Mouse (Mus musculus) T-helper 1 cell (primary cell): Measurements from ENCODE around the gene Wdr5b.
"Not testable (repeated sequence)": the region's sequence is repeated elsewhere in the genome, so short reads cannot be mapped to it uniquely, and the experiment has no call there.

Source experiments
- in situ Hi-C: fragments of 300-600 bp; cut with MboI, MseI; formaldehyde crosslinking; loops from one replicate; pipeline ENCODE4 v1.15.1; 2025; ENCODE audit warnings: high pct_unique_total_duplicates

Gene Wdr5b

DNA sequence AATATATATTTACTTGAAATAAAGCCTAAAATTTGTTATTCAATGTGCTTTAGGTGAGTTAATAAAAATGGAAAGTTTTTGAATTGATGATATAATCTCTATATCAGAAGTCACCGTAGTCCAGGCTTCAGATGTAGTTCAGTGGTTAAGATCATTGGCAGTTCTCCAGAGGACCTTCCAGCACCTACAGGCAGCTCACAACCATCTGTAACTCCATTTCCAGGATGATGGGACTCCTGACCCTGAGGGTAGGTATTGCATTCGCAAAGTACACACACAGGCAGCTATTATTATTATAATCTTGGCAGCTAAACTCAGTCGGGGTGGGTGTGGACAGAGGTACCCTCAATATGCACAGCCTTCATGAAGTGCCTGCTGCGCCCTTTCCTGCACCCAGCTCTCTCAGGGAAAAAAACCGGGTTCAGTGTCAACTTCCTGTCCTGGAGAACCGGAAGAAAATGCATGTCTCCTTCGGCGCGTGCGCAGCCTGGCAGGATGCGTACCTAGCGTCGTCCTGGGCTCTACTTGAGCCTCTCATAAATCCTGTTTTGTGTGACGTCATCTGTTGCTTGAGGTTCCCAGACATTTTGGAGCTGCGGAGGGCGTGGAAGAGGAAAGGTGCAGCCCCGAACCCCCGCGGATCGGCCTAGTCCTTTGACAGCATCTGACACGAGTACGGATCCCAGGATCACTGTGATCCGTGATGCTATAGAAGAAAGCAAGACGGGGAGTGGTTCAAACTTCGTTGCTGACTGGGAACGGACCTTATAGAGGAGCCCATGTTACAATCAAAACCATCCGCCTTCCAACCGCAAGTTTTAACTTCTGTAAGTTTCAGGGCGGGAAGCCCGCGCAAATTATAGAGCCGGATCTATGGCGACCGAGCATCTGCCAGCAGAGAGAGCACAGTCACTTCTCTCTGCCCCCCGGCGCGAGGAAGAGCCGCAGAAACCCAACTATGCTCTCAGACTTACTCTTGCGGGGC, at the start of gene Wdr5b:
Gene Wdr5b, plus strand, starts transcription at position 551 of the 985 bp plus-strand sequence.
- in situ Hi-C loops, result no loop called here

DNA sequence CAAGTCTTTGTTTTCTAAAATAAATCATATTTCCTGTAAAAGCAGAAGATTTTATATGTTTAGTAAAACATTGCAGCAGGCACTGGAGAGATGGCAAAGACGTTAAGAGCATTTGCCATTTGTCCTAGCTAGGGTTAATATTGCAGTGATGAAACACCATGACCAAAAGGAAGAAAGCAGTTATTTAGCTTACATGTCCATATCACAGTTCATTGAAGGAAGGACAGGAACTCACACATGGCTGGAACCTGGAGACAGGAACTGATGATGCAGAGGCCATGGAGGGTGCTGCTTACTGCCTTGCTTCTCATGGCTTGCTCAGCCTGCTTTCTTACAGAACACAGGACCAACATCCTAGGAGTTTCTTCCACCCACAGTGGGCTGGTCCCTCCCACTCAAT, 48.6 kb upstream of the Wdr5b start:
- in situ Hi-C loops, result no loop called here

DNA sequence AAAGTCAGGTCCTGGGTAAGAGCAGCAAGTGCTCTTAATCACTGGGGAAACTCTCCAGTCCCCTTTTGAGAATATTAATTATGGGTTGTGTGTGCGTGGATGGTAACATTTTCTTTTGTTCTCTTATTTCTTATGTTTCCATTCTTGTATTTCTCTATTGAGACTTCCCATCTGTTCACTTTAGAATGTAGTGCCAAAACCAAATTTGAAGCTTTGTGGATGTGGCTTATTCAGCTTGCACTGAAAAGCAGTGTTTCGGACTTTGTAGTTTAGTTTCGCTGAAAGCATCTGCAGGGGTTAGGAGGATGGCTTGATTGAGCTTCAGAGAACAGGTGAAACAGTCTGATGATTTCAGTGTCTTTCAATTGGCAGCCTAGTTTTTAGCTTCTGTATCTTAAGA, 47.7 kb upstream of the Wdr5b start:
- in situ Hi-C loops, result no loop called here

DNA sequence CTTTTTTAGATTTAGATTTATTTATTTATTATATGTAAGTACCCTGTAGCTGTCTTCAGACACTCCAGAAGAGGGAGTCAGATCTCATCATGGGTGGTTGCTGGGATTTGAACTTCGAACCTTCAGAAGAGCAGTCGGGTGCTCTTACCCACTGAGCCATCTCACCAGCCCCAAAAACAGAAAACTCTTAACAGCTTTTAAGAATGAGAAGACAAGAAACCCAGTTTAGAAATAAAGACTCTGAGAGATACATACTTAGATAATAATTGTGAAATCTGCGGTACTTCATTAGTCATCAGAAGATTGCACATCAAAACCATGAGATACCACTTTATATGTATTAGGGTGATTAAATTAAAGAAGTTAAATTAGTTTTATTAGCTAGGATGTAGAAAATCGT, 42.1 kb upstream of the Wdr5b start:
- in situ Hi-C loops, result not testable (repeated sequence)

DNA sequence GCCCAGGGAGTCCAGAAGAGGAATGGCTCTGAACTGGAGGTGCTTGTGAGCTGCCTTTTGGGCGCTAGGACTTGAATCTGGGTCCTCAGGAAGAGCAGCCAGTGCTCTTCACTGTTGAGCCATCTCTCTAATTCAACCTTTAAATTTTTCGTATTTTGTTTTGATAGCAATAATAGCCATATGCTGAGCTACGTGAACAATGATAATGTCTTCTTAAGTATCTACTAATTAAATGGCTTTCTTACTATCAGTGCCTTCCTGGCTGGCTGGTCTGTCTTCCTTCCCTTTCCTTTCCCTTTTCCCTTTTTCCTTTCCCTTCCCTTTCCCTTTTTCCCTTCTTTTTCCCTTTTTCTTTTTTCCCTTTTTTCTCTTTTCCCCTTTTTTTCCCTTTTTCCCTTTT, 32.6 kb upstream of the Wdr5b start:
- in situ Hi-C loops, result no loop called here

DNA sequence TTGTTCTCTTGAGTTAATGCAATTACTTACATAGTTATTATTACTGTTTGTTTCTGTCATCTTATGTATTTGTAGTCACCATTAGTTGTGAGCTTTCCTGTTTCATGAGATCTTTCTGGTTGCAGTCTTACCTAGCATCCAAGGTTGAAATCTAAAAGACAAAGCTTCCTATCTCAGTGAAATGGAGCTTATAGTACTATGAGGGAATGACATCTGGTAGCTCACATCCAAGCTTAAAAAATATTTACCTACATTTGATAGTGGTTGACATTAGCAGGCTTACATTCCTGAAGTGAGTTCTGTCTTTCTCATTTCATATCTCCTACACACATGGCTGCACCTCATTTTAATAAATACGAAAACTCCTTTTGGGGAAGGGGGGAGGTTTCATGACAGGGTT, 24.7 kb upstream of the Wdr5b start:
- in situ Hi-C loops, result loop anchor here (10.0 kb wide), 1 partner anchor 1728 kb away; no protein-coding TSS in a partner anchor

DNA sequence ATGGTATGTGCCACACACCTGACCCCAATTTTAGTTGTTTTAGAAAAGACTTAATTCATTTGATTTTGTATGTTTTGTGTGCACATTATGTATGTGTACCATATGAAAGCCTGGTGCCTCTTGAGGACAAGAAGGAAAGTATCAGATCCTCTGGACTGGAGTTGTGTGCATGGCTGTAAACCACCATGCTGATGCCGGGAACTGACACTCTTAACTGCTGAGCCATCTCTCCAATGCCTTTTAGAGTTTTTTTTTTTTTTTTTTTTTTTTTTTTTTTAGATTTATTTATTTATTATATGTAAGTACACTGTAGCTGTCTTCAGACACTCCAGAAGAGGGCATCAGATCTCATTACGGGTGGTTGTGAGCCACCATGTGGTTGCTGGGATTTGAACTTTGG, 12.9 kb upstream of the Wdr5b start:
- in situ Hi-C loops, result not testable (repeated sequence)

DNA sequence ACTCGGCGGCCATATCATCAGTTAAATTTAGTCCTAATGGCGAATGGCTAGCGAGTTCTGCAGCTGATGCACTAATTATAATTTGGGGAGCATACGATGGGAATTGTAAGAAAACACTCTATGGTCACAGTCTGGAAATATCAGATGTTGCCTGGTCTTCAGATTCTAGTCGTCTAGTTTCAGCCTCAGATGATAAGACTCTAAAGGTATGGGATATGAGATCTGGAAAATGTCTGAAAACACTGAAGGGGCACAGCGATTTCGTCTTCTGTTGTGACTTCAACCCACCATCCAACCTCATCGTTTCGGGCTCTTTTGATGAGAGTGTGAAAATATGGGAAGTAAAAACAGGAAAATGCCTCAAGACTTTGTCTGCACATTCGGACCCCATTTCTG, 633 bp downstream of the Wdr5b start:
- in situ Hi-C loops, result no loop called here

DNA sequence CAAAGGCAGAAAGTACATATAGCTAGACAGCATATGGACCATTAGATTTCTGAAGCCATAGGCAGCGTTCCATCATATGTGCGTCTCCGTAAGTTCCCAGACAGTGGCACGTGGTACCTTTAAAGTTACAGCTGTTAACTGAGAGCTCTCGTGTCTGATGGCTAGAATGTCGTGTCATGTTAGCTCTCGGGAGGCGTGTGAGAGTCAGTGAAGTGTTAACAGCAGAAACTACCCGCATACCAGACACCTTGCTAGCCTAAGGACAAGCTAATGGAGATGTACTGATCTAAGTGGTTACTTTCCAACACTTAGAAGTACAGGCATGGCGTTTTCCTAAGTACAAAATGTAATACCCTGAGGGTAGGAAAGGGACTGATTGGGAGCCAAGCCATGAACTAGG, 2.1 kb downstream of the Wdr5b start:
- in situ Hi-C loops, result no loop called here

DNA sequence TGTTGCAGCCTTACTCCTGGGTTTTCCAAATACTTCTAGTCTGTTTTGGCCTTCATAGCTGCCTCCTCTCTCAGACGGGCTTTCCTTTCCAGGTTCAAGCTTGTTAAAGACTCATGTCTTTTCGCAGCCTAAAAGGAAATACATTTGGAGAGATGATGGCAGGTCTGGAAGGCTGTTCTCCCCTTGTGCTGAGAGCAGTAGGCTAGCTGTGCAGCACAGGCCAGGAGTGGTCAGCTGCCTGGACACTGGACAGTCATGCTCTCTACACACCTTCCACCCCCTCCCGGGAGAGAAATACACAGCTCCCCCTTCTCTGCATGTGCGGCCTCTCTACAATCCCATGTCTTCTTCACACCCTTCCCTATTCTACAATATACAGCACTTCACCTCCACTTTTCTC, 3.0 kb downstream of the Wdr5b start:
- in situ Hi-C loops, result no loop called here

DNA sequence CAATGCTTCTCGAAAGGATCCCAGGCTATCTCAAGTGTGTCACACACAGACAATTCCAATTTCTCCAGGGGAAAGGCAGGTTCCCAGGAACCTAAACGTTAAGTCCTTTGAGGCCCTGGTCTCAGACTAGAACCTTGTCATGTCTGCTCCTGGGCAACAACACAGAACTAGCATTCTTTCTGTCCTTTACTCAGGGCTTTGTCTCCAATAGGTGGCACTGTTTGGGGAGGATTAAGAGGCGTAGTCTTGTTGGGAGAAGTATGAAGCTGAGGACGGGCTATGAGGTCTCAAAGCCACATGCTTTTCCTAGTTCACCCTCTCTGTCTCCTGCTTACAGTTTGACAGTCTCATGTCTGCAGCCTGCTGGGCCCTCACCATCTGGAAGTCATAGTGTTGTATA, 6.5 kb downstream of the Wdr5b start:
- in situ Hi-C loops, result no loop called here

DNA sequence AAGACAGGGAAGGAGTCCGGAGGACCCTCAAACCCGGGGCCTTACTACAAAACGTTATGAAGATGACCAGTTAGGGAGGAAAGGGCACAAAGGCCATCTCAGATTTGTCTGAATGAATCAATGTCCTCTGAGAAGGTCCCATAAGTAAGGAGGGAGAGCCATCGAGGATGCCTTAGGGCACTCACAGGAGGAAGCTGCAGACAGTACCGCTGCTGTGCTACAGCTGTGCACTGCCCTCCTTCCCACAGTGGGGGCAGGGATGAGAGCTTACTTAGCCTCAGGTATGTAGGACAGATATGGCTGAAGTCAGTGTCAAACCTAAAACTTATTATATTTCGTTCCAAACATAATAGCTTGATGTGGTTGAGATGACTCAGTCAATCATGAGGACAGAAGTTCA, 10.5 kb downstream of the Wdr5b start:
- in situ Hi-C loops, result loop anchor here (25.0 kb wide), 1 partner anchor 1836 kb away; no protein-coding TSS in a partner anchor

DNA sequence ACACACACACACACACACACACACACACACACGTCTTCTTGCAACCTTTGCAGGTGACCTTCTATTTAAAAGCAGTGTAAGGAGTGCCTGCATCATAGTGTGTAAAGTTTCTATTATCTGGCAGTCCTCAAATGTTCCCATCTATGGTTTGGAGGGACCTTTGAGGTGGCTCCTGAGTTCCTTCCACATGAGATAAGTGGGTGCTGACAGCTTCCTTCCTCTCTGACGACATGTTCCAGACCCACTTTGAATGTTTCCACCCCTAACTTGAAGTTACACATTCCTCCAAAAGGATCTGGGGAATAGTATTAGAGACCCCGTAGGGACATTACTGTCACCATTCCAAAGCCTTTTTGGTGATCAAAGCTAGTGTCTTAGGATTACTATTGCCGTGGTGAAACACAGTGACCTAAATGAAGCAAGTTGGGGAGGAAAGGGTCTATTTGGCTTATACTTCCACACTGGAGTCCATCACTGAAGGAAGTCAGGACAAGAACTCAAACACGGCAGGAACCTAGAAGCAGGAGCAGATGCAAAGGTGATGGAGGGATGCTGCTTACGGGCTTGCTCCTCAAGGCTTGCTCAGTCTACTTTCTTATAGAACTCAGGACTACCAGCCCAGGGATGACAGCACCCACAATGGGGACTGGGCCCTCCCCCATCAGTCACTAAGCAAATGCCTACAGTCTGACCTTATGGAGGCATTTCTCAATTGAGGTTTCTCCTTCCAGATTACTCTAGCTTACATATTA, 12.7 kb downstream of the Wdr5b start:
- in situ Hi-C loops, result loop anchor here (25.0 kb wide), 1 partner anchor 1834 kb away; no protein-coding TSS in a partner anchor

DNA sequence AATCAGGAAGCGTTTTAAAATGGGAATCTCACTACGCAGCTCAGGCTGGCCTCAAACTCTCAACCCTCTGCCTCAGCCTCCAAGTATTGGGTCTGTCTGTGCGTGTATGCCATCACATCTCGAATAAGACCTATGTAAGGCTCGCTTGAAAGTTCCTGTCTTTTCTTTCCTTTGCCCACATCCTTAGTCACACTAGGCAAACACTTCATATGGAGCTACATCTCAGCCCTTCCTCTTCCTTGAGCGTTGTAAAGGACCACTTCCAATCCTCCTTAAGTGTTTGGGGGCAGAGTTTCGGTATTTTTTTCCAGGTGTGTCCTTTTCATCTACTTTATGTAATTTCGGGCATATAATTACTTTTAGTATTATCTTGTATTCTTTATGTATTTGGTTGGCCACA, 13.9 kb downstream of the Wdr5b start:
- in situ Hi-C loops, result loop anchor here (25.0 kb wide), 1 partner anchor 1832 kb away; no protein-coding TSS in a partner anchor

DNA sequence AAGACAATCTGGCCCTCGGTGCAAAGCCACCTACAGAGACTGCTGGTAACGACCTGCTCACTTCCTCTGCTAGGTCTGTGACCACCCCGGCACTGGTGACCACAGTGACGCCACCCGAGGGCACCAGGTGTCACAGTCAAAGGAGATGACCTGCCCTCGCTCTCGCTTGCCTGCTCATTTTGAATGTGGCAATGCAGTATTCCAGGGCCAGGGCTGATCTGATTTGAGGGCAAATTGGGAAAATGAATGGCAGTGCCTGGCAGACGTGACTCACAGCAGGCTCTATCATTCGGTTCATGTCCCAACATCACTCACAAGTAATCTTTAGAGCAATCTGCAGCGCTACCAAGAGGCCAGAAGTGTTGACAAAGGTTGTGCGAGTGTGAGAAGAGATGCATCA, 15.4 kb downstream of the Wdr5b start:
- in situ Hi-C loops, result loop anchor here (25.0 kb wide), 1 partner anchor 1831 kb away; no protein-coding TSS in a partner anchor

DNA sequence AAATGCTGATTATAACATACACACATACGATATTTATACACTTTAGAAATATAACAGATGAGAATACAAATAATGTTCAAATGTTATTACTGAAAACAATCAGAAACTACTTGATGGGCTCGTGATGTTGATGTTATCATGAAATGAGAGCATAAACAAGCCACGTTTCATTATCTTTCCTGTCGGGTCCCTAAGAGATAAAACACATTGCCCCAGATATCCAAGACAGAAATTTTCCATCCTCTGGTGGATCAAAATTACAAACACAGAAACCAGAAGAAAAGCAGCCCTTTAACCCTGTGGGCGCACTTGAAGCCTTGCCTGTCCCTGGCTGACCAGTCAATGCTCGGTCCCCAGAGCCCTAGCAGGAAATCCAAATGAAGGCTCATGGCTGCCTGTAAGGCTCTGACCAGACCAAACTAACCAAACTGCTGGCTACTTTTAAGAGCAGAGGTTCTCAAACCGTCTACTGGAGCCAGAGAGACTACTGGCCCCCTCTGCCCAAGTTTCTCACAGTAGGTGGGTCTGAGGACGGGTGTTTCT, 17.0 kb downstream of the Wdr5b start:
- in situ Hi-C loops, result loop anchor here (25.0 kb wide), 1 partner anchor 1829 kb away; no protein-coding TSS in a partner anchor

DNA sequence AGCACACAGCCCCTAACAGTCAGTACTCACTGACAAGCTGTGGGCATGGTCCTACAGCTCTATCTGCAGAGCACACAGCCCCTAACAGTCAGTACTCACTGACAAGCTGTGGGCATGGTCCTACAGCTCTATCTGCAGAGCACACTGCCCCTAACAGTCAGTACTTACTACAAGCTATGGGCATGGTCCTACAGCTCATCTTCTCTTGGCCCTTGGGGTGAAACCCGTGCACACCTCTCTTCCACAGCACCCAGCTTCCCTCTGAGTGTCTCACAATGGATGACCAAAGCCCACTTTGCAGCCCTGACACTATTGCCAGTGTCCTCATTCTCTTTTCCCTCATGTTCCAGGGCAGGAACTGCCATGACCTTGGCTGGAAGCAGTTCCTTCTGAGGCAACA, 21.5 kb downstream of the Wdr5b start:
- in situ Hi-C loops, result loop anchor here (25.0 kb wide), 1 partner anchor 1825 kb away; no protein-coding TSS in a partner anchor

DNA sequence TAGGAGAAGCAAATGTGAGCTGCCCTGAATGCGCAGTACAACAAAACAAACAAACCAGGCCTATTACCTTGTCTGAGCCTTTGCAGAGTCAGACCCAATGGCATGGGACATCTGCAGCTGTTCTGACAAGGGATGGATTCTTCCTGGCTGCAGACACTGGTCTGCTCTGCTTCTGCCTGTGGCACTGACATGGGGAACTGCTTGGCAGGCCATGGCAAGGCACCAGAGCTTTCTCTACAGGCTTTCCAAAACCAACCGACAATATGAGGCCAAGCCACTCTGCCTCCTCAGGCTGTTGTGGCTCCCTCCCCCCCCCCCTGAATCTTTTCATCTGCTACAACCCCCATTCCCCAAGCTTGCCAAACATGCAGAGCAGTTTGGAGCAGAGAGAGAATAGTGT, 22.3 kb downstream of the Wdr5b start:
- in situ Hi-C loops, result loop anchor here (25.0 kb wide), 1 partner anchor 1824 kb away; no protein-coding TSS in a partner anchor

DNA sequence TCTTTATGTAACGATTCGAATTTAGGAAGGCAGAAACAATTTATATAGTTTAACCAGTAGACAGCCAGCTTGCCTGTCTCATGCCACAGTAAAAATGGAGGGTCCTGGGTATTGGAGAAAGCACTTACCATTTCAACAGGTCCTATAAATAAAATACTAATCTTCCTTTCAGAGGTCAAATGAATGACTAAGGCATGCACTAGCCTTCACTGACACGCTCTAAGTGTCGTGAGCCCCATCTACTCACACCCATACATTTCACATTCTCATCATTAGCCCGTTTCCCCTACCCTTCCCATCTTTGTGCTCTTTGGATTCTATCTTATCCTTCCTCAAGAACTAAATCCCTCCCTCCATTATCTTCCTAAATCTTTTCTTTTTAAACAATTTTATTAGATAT, 23.9 kb downstream of the Wdr5b start:
- in situ Hi-C loops, result loop anchor here (25.0 kb wide), 1 partner anchor 1822 kb away; no protein-coding TSS in a partner anchor

DNA sequence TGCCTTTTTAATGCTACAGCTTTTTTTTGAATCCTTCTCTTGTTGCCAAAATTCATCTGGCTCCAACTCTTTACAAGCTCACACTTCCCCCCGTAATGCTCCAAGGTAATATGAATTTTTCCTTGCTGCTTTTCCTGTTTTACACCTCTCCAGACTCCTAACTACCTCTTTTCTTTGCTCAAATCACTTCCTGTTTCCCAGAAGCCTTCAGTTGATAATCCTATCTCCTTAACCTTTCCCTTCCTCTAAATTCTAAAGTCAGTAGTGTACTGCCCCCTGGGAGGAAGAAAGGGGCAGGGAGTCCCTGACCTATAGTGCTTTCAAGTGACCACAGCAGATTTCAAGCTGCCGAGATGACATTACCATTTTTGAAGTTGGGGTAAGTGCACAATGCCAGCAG, 26.7 kb downstream of the Wdr5b start:
- in situ Hi-C loops, result loop anchor here (25.0 kb wide), 1 partner anchor 1820 kb away; no protein-coding TSS in a partner anchor

DNA sequence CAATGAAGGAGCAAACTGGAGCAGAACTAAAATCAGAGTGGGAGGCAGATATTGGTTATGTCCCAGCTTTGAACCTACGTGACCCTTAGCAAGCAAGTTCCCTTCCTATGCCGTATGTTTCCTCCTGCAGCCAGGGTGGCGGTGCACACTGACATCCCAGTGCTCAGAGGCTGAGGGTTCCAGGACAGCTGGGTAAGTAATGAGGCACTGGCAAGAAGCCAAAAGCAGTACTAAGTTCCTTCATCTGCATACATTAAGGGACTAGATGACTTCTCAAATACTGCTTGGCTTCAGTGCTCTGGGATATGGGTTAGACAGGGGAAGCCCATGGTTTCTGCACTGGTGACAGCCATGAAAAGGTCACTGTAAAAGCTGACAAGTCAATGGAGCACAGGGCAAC, 27.4 kb downstream of the Wdr5b start:
- in situ Hi-C loops, result loop anchor here (25.0 kb wide), 1 partner anchor 1819 kb away; no protein-coding TSS in a partner anchor
